Mouse (Mus musculus): ENCODE measurements around the gene Wfikkn2. TPM values are rescaled to one million over a fixed set of nuclear protein-coding genes. Genes with fewer than 3 reads are reported as not detected.
A peak's percentile ranks its signal among the peaks of the same experiment; 100 is the strongest.

Gene Wfikkn2
- polyA plus RNA-seq, 1 experiment from 2014 or later: 1.2 TPM

- Histone ChIP-seq H3K27me3 (ENCODE audit: control insufficient read depth, insufficient read depth, low read length) (no peaks in the 10 kb centered on the region), H3K4me2 (replicated peaks; ENCODE audit: low read depth, low read length) (peak overlapping the region; percentile 93), H3K27ac (ENCODE audit: low read depth, low read length) (no peak overlapping the region; the same call in 1 of the 2 replicates), H3K36me3 (ENCODE audit: control insufficient read depth, insufficient read depth, low read length) (peaks cover 7% of the 10 kb centered on the region), H3K4me1 (ENCODE audit: control insufficient read depth, insufficient read depth, low read length) (peaks cover under 1% of the 10 kb centered on the region; the same call in 1 of the 2 replicates), H3K9me3 (ENCODE audit: control insufficient read depth, low read length) (no peaks in the 10 kb centered on the region), H3K4me3 (ENCODE audit: low read length) (peak overlapping the region; percentile 59; the same call in 1 of the 2 replicates), H3K9ac (ENCODE audit: low read depth, low read length) (no peak overlapping the region)
- 39% methylated on average over 8 of the region's 8 CpGs for WGBS
- ATAC-seq (ENCODE audit: low FRiP score, low TSS enrichment): no peak
These were observed 36.8 kb downstream of the Wfikkn2 start for GRCm38 (mm10) chr11:94208811-94209675.

DNA sequence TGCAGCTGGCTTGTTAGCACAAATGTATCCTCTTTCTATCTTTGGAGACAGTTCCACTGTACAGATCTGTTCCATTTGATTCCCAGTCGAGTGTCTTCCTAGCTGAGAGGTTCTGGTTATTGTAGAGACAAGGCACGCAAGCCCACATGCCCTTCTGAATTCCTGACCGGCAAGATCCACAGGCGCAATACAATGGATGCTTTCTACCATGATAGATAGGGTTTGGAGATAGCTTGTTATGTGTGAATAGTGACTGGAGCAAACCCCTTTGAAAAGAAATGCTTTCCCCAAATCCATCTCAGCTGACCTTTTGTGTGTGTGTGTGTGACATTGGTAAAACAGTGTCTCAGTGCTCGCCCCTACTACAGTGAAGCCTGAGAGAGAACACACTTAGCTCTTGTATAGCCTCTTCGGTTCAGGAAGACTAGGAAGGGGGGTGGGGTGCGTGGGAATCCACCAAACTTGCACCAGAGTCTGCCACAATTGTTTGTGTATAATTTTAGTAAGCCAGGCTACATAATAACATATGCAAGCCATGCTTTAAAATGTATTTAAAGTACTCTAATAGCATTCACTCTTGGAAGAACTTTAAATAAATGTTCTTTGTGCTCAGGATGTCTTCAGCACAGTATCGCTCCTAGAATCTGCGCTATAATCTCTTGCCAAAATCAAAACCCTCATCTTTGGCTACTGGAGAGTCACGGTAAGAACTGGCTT lies 39.2 kb downstream of the Wfikkn2 start:
- Histone ChIP-seq H3K4me3 (ENCODE audit: low read length) (no peak overlapping the region), H3K4me2 (replicated peaks; ENCODE audit: low read depth, low read length) (no peak overlapping the region), H3K4me1 (ENCODE audit: control insufficient read depth, insufficient read depth, low read length) (no peaks in the 10 kb centered on the region), H3K9me3 (ENCODE audit: control insufficient read depth, low read length) (no peaks in the 10 kb centered on the region), H3K9ac (ENCODE audit: low read depth, low read length) (no peak overlapping the region), H3K27ac (ENCODE audit: low read depth, low read length) (no peak overlapping the region), H3K36me3 (ENCODE audit: control insufficient read depth, insufficient read depth, low read length) (no peaks in the 10 kb centered on the region), H3K27me3 (ENCODE audit: control insufficient read depth, insufficient read depth, low read length) (no peaks in the 10 kb centered on the region)
- WGBS: 84% methylated on average over 10 of the region's 10 CpGs
- no peak for ATAC-seq (ENCODE audit: low FRiP score, low TSS enrichment)

- Histone ChIP-seq H3K27me3 (ENCODE audit: control insufficient read depth, insufficient read depth, low read length) (no peaks in the 10 kb centered on the region), H3K9me3 (ENCODE audit: control insufficient read depth, low read length) (no peaks in the 10 kb centered on the region), H3K4me2 (replicated peaks; ENCODE audit: low read depth, low read length) (no peak overlapping the region), H3K36me3 (ENCODE audit: control insufficient read depth, insufficient read depth, low read length) (no peaks in the 10 kb centered on the region), H3K27ac (ENCODE audit: low read depth, low read length) (no peak overlapping the region), H3K9ac (ENCODE audit: low read depth, low read length) (no peak overlapping the region), H3K4me1 (ENCODE audit: control insufficient read depth, insufficient read depth, low read length) (no peaks in the 10 kb centered on the region), H3K4me3 (ENCODE audit: low read length) (no peak overlapping the region)
- ATAC-seq (ENCODE audit: low FRiP score, low TSS enrichment): no peak
- 74% methylated on average over 3 of the region's 3 CpGs for WGBS
These were observed 42.7 kb downstream of the Wfikkn2 start for GRCm38 (mm10) chr11:94203066-94203465.

- Histone ChIP-seq H3K27ac (ENCODE audit: low read depth, low read length) (no peak overlapping the region), H3K9ac (ENCODE audit: low read depth, low read length) (no peak overlapping the region), H3K27me3 (ENCODE audit: control insufficient read depth, insufficient read depth, low read length) (no peaks in the 10 kb centered on the region), H3K4me3 (ENCODE audit: low read length) (no peak overlapping the region), H3K4me1 (ENCODE audit: control insufficient read depth, insufficient read depth, low read length) (no peaks in the 10 kb centered on the region), H3K4me2 (replicated peaks; ENCODE audit: low read depth, low read length) (no peak overlapping the region), H3K9me3 (ENCODE audit: control insufficient read depth, low read length) (no peaks in the 10 kb centered on the region), H3K36me3 (ENCODE audit: control insufficient read depth, insufficient read depth, low read length) (no peaks in the 10 kb centered on the region)
- WGBS: 85% methylated on average over 5 of the region's 5 CpGs
- ATAC-seq (ENCODE audit: low FRiP score, low TSS enrichment): no peak
These were observed 43.7 kb downstream of the Wfikkn2 start for GRCm38 (mm10) chr11:94202106-94202505.

DNA sequence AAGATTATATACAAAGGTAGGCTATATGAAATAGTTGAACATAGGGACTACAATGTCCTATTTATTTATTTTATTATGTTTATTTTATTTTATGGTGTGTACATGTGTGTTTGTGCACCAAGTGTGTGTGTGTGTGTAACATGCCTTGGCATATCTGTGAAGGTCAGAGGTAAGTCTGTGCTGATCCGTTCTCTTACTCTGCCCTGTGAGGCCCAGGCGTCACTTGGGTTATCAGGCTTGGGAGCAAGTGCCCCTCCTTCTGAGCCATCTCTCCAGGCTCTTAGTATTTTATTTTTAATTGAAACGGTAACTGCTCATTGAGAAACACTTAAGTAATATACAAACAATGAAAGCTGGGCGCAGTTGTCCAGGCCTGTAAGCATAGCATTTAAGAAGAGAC lies 45.4 kb downstream of the Wfikkn2 start:
- Histone ChIP-seq H3K4me1 (ENCODE audit: control insufficient read depth, insufficient read depth, low read length) (no peaks in the 10 kb centered on the region), H3K9me3 (ENCODE audit: control insufficient read depth, low read length) (no peaks in the 10 kb centered on the region), H3K9ac (ENCODE audit: low read depth, low read length) (no peak overlapping the region), H3K27me3 (ENCODE audit: control insufficient read depth, insufficient read depth, low read length) (no peaks in the 10 kb centered on the region), H3K4me3 (ENCODE audit: low read length) (no peak overlapping the region), H3K36me3 (ENCODE audit: control insufficient read depth, insufficient read depth, low read length) (no peaks in the 10 kb centered on the region), H3K4me2 (replicated peaks; ENCODE audit: low read depth, low read length) (no peak overlapping the region), H3K27ac (ENCODE audit: low read depth, low read length) (no peak overlapping the region)
- no peak for ATAC-seq (ENCODE audit: low FRiP score, low TSS enrichment)
- 91% methylated on average over 4 of the region's 4 CpGs for WGBS

GRCm38 (mm10) chr11:94199771-94200170 lies 46.0 kb downstream of the Wfikkn2 start:
- Histone ChIP-seq H3K4me1 (ENCODE audit: control insufficient read depth, insufficient read depth, low read length) (no peaks in the 10 kb centered on the region), H3K9ac (ENCODE audit: low read depth, low read length) (no peak overlapping the region), H3K27ac (ENCODE audit: low read depth, low read length) (no peak overlapping the region), H3K27me3 (ENCODE audit: control insufficient read depth, insufficient read depth, low read length) (no peaks in the 10 kb centered on the region), H3K4me2 (replicated peaks; ENCODE audit: low read depth, low read length) (no peak overlapping the region), H3K36me3 (ENCODE audit: control insufficient read depth, insufficient read depth, low read length) (no peaks in the 10 kb centered on the region), H3K4me3 (ENCODE audit: low read length) (no peak overlapping the region), H3K9me3 (ENCODE audit: control insufficient read depth, low read length) (no peaks in the 10 kb centered on the region)
- no peak for ATAC-seq (ENCODE audit: low FRiP score, low TSS enrichment)
- 84% methylated on average over 2 of the region's 2 CpGs for WGBS

DNA sequence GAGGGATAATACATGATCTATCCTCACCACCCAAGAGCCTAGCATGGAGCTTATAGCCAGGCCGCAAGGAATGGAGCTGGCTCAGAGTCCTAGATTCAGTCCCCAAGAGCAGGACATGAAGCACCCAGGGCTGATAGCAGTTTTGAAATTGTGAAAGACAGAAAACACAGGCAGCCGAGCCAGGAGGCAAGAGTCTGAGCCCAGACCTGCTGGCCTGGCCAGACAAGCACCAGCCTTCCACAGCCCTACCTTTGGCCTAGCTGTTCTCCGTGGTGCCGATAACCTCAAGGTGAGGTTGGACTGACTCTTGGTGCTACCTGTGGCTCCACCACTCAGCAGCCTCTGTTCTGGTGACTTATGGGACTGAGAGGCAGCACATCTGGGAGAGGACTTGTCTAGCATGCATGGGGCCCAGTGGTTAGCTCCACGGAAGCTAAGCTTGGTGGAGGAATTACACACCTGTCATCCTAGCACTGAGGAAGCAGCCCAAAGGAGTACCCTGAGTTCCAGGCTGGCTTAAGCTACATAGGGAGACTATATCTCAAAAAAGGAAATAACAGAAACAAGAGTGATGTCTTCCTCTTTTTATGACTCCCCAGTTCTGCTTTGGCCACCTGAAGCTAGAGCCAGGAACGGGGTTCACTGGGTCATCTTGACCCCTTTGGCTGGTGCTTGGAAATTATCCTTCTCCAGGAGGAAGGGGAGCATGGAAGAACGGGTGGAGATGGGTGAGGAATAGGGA lies 47.2 kb downstream of the Wfikkn2 start:
- 84% methylated on average over 7 of the region's 7 CpGs for WGBS
- no peak overlapping the region for H3K4me3 ChIP-seq (ENCODE audit: low read length)
- no peaks in the 10 kb centered on the region for H3K27me3 ChIP-seq (ENCODE audit: control insufficient read depth, insufficient read depth, low read length)
- no peaks in the 10 kb centered on the region for H3K9me3 ChIP-seq (ENCODE audit: control insufficient read depth, low read length)
- no peak overlapping the region for H3K9ac ChIP-seq (ENCODE audit: low read depth, low read length)
- no peak for ATAC-seq (ENCODE audit: low FRiP score, low TSS enrichment)
- no peaks in the 10 kb centered on the region for H3K4me1 ChIP-seq (ENCODE audit: control insufficient read depth, insufficient read depth, low read length)
- no peak overlapping the region for H3K4me2 ChIP-seq (replicated peaks; ENCODE audit: low read depth, low read length)
- no peak overlapping the region for H3K27ac ChIP-seq (ENCODE audit: low read depth, low read length)
- H3K36me3 ChIP-seq (ENCODE audit: control insufficient read depth, insufficient read depth, low read length): no peaks in the 10 kb centered on the region

GRCm38 (mm10) chr11:94196311-94196710 lies 49.5 kb downstream of the Wfikkn2 start:
- Histone ChIP-seq H3K4me3 (ENCODE audit: low read length) (no peak overlapping the region), H3K27ac (ENCODE audit: low read depth, low read length) (no peak overlapping the region), H3K27me3 (ENCODE audit: control insufficient read depth, insufficient read depth, low read length) (no peaks in the 10 kb centered on the region), H3K36me3 (ENCODE audit: control insufficient read depth, insufficient read depth, low read length) (no peaks in the 10 kb centered on the region), H3K4me1 (ENCODE audit: control insufficient read depth, insufficient read depth, low read length) (no peaks in the 10 kb centered on the region), H3K9ac (ENCODE audit: low read depth, low read length) (no peak overlapping the region), H3K4me2 (replicated peaks; ENCODE audit: low read depth, low read length) (no peak overlapping the region), H3K9me3 (ENCODE audit: control insufficient read depth, low read length) (no peaks in the 10 kb centered on the region)
- 73% methylated on average over 3 of the region's 3 CpGs for WGBS
- no peak for ATAC-seq (ENCODE audit: low FRiP score, low TSS enrichment)

All from kidney, embryonic 14.5 days (tissue).